Mouse (Mus musculus): Measurements from ENCODE around the gene Uri1. TPM values are rescaled to one million over a fixed set of nuclear protein-coding genes. Genes with fewer than 3 reads are reported as not detected.

The Uri1 gene
- polyA plus RNA-seq, 2 experiments from 2014 or later = 14.7 to 20.8 TPM

DNA sequence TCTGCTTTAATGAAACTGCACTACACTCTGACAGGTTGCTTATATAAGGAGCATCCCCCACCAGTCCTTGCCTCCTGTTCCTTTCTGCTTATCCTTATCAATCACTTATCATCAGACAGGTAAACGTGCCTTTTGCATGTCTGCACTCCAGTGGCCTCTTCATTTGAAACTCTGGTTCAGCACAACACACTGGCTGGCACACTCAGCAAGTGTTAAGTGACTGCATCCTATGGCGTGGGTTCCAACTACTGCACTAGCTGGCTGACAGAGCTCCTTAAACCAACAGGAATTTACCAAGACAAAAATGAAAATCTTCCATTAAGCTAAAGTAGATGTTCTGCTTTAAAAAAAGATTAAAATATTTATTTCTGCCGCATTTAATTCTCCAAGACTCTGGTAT lies 9.4 kb downstream of the Uri1 start:
- no peak for ATAC-seq

DNA sequence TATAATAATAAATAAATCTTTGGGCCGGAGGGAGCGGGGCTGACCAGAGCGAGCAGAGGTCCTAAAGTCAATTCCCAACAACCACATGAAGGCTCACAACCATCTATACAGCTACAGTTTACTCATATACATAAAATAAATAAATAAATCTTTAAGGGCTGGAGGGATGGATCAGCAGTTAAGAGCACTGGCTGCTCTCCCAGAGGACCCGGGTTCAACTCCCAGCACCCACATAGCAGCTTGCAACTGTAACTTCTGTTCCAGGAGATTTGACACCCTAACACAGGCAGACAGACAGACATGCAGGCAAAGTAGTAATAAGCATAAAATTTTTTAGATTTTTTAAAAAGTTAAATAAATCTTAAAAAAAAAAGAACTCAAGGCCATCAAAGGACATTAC lies 10.5 kb downstream of the Uri1 start:
- ATAC-seq = no peak

DNA sequence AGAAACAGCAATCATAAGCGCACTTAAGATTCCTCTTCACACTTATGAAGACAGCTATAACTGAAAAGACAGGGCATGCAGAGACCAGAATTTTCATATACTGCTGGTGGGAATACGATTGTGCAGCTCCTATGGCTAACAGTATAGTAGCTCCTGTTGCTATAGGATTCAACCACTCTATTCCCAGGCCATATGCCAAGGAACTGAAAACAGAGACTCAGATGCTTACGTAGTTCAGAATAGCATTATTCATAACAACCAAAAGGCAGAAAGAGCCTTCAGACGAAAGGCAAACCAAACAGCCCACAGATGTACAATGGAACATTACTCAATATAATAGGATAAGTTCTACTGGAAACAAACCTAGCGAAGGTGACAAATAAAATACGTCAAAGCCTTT lies 15.0 kb downstream of the Uri1 start:
- no peak for ATAC-seq

DNA sequence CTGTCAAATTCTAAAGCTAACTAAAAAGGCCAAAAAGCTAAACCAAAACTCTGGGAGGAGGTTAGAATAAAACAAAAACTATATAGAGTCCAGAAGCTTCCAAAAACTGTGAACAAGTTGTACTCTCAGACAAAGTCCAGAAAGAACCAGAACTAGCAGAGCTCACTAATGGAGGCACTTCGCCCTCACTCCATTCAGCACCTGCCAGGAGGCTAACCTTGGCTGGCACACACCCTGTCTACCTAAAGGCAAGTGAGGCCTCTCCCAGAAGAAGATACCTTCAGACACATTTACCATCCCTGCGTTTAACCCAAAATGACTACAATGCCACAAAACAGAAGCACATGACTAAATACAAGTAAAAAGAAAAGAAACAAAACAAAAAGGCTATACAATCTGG lies 20.9 kb downstream of the Uri1 start:
- ATAC-seq = no peak

DNA sequence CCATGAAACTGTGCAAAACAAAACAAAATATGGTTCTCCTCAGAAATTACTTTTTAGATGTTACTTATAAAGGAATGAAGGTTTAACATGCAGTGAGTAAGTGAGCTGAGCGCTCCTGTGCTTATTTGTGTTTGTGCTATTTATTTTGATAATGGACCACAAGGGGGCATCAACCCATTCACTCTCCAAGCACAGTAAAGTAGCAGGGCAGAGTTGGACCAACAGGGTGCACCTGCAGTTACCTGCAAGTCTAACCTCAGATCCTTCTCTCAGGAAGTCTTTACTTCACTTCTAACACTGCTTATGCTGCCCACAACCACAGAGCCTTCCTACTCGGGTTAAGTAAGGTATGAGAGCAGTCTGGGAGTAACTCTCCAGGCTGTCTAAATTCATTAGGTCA lies 23.7 kb downstream of the Uri1 start:
- peak; percentile 58 for ATAC-seq

DNA sequence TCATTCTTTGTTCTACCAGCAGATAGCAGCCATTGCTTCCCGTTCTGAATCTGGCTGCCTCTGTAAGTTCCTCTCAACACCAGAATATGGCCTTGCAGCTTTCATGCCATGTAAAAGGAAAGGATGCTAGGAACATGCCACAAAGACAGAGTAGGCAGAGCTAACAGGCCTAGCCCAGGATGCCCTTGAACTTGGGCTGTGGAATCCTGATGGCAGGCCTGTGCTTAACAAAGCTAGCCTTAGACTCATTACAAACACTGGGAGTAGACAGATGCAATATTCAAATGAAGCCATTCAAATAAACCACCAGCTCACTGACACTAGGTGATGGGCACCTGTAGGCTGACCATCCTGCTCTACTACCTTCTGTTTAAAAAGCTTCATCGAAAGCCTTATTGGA lies 30.5 kb downstream of the Uri1 start:
- no peak for ATAC-seq

DNA sequence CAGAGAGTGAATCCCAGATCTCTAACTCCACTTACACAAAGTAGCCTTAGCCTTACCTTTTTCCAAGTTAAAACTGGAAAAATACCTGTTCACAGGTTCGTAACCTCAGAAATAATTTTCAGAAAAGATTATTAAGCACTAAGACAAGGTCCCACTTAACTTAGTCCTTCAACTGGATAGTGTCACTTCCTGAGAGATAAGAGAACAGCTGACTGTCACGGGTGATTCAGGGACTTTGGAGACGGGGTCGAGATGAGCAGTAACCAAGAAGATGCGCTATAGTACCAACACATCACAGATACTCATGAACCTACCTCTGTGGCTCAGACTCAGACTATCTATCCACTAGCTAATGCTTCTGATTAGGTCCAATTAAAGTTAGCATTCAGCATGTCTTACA lies 38.5 kb downstream of the Uri1 start:
- ATAC-seq = no peak

DNA sequence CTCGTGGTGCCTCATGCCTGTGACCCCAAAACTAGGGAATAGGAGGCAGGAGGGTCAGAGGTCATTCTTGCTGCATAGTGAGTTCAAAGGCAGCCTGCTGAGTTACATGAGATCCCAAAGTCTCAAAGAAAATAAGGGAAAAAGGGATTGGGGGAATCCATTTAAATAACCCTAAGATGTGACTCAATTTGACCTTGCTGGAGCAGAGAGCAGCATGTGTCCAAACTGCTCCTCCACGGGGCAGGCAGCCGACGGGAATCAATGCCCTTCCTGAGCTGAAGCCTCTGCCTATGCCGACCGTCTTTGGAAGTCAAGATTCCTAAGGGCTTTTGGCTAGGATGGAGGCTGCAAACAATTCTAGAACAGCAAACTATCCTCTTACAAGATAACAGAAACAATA lies 39.9 kb downstream of the Uri1 start:
- ATAC-seq = no peak

DNA sequence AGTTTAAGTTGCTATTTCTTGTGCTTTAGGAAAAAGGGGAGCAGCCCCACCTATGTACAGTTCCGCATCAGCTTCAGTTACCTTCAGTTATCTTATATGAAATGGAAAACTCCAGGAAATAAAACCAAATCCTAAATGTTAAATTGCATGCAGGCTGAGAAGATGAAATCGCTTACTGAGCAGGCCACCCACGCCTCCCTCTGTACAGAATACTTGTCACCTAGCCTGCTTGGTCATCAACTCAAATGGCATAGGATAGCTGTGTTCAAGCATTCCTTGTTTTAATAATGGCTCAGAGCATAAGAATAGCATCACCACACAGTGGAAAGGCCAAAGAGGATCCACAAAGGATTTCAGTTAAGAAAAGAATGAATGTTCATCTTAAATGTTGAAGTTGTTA lies 43.6 kb downstream of the Uri1 start:
- ATAC-seq = no peak

DNA sequence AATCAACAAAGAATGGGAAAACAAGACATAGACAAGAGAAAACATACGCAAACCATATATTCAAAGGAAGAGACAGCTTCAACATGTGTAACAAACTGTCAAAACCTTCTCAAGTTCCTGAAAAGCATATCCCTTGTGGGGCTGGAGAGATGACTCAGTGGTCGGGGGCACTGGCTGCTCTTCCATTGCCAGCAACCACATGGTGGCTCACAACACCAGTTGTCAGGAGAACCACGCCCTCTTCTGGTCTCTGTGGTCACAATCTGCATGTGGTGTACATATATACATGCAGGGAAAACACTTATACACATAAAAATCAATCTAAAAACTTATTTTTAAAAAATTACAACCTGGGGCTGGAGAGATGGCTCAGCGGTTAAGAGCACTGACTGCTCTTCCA lies 44.9 kb downstream of the Uri1 start:
- ATAC-seq = peak; percentile 24

DNA sequence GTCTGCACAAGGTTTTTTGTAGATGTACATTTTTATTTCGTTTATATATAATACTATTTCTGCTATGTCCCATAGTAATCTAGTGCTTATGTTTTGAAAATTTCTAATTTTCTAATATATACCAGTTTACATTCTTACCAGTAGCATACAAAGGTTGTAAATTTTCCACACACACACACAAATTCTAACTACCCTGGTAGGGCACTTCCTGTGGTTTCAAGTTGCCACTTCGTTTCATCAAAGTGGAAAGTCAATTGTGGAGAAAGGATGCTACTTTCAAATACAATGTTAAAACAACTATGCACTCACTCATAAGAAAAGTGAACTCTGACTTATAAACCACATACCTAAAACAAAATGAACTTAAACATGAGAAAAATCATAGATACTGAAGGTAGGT lies 45.7 kb downstream of the Uri1 start:
- ATAC-seq = peak; percentile 61

DNA sequence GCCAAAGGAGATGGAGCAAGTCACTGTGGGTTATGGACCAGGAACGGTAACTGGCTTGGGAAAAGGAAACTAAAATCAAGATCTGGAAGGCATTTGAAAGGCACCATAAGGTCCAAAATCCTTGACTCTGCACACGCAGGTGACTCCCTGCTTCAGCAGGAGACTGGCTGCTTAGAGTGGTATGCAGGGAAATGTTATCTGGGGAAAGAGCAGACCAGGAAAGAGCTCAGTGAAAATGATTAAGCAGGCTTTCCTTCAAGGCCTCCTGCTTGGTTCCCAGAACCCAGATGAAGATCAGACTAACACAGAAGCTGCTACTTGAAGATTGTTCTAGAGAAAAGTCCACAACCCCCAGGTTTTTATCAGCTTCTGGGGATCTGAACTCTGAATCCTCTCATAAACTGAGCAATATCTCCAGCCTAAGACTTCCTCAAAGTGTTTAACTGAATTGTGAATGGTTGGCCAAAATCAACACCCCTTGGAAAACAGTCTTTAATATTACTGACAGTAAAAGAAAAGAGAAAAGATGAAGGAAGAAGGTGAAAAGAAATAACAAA lies 50.3 kb downstream of the Uri1 start:
- ATAC-seq = no peak

DNA sequence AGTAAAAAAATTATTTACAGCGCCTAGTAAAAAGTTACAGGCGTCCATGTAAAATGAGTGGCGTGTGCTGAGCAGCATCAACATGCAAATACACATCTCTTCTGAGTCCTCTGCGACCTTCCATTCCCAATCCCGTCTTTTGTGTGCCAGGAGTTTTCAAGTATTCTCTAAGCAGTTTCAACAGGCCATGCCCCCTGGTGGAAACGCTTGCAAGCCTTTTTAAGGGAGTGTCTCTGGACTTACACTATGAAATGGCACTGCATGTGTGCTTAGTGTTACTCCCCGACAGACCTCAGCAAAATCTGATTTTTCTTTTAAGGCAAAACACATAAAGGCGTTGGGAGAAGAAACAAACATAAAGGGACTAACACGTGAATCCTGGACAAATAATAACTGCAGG lies 50.8 kb downstream of the Uri1 start:
- no peak for ATAC-seq

DNA sequence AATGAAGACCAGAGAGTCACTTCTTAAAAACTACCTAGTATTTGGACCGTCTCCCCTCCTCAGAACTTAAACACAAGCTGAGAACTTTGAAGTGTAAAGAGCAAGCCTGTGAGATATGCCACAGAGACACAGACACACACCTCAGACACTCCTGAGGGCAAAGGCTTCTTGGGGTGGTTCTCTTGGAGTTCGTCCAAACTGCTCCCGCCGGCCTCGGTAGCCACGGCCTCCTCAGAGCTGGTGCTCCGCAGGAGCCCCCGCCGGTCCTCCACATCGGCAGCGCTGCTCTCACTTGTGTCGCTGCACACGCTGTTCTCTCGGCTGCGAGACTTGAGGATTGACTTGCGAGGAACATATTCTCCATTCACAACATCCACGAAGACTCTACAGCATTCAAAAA lies 61.0 kb downstream of the Uri1 start:
- no peak for ATAC-seq

DNA sequence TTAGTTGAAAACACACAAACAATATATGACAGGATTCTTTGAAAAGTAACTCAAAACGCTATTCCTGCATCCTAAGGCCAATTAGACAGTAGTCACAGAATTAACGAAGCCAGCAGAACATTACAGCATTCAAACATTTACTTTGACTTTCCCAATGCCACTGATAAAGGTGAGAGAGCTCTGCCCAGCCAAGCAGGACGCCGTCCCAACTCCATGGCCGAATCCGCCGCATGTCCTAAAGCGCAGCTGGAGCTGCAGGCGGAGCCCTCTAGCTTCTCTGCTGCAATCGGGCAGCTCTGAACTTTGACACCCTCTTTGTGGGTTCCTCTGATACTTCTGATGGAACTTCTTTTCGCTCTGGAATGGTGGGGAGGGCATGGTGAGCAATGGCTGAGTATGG lies 62.1 kb downstream of the Uri1 start:
- no peak for ATAC-seq

DNA sequence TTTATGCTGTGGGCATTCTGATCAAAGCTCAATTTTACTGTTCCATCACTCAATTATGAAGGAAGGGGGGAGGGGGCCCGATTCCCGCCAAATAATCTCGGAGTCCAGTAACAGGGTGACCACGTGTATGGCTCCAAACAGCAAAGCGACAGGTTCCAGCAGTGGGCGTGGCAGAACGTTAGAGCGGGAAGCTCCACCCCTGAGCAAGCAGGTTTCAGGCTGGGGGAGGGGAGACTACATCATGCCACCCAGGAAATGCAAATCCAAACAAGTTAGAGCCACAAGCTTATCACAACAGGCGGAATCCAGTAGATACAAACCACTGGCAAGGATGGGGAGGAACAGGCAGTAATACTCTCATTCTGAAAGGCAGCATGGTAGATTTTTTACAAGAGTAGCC lies 71.5 kb downstream of the Uri1 start:
- ATAC-seq = no peak

DNA sequence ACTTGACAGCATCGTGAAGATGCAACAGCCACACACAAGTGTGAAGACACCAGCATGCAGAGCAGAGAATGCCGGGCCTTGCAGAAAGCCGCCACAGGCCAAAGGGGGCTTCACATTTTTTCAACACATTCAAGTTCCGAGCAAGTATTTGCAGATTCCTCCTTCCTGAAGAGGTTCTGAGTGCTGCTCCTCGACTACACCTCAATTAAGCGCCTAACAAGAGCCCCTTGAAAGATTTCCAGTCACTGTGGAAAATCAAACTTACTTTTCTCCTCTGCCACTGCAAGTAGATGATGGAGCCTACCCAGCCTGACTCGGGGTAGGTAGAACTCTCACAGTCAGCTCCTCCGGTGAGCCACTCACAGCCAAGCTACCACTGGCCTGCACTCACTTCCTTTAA lies 86.9 kb downstream of the Uri1 start:
- no peak for ATAC-seq

DNA sequence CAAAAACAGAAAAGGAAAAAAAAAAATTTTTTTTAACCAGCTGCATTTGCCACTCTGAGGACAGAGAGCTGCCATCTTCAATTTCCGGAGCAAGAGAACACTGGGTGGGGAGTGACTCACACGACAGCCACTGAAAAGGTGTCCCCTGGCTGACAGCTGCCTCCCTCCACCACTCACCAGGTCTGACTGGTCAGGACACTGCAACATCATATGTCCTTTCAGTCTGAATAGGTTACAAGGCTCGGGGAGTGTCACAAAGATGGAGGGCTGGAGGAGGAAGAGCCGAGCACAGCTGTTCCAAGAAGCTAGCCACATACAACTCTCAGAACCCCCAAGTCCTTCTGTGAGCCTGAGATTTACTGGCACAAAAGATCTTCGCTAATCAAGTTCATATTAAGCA lies 87.6 kb downstream of the Uri1 start:
- ATAC-seq = no peak

DNA sequence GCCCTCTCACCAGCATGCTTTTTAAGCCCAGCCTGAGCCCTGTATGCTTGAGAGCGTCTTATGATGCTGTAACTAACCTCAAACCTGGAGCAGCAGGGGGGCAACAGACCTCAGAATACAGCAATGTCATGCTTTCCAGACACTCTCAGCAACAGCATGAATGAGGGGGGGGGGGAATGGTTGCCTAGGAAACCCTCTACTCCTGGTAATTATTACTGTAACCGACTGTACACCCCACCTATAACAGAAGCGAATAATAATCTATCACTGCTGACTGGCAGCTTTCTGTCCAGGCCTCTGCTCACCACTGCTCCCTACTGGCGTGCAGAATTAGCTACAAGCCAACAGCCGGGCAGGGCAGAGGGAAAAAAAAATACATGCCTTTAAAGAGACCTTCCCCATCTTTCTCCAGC lies 88.6 kb downstream of the Uri1 start:
- no peak for ATAC-seq

DNA sequence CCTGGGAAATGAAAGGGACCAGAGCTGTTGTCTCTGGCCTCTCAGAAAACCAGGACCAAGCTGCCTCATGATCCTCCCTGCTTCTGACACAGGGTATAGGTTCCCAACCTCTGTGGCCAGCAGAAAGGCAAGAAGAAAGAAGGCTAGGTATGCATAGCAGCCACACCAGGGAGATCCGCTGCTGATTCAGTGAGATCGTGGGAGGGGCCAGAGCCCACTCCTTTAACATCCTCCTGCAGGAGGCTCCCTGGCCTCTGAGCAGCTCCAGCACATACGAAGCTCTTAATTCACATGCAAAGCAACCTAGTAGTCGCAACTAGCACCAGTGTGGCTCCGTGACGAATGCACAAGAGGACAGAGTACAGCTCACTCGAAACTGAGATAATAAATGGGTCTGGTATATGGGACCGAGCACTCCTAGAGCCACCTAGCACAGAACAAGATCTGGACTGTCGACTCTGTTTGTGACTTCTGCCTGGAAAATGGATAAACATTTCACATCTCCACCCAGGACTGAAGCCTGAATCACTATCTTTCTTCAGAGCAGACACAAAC lies 89.5 kb downstream of the Uri1 start:
- no peak for ATAC-seq

DNA sequence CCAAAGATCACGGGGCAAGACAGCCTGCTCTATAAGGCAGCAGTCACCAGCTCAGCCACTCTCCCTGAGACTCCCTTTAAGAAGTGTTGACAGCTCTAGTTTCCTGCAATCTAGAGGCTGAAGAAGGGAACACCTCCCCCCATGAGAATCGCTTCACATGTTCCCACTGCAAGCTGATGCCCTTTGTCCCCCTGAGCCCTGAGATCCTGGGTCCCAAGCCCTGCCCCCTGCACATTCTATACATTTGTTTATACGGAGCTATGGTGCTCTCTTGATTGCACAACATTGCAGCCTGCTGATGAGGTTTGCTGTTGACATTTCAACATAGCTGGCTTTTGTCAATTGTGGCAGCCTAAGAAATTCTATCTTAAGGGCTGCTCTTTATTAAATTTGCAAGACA lies 91.7 kb downstream of the Uri1 start:
- ATAC-seq = no peak

DNA sequence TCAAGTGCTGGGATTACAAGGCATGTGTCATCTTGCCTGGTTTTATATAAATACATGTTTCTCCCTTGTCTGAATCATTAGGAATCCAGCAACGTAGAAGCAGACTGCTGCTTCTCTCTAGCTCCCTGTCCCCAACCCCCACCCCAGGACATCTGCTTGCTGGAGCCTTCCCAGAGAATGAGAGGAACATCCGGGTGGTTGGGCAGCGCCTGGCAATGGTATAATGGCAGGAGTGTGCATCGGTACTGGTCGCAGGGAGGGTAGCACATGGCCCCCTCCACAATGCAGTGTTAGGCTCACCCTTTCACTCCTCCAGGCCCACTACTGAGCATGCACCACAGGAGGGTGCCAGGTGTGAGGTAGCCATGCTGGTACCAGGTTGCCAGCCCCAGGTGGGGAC lies 93.6 kb downstream of the Uri1 start:
- ATAC-seq = no peak

DNA sequence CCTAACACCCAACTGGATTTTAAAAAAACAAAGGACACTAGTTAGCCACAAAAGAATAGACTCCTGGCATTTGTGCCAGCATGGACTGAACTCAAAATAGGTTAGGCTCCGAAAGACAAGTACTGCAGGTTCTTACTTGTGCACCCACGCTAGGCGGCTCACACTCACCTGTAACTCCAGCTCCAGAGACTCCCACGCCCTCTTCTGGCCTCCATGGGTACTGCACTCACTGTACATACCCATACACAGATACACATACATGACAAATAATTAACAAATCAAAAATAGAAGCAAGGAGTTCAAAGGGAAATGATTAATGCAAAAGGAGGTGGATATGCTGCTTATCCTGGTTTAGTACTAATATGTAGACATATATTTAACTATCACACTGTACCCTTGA lies 100.4 kb downstream of the Uri1 start:
- ATAC-seq = no peak

DNA sequence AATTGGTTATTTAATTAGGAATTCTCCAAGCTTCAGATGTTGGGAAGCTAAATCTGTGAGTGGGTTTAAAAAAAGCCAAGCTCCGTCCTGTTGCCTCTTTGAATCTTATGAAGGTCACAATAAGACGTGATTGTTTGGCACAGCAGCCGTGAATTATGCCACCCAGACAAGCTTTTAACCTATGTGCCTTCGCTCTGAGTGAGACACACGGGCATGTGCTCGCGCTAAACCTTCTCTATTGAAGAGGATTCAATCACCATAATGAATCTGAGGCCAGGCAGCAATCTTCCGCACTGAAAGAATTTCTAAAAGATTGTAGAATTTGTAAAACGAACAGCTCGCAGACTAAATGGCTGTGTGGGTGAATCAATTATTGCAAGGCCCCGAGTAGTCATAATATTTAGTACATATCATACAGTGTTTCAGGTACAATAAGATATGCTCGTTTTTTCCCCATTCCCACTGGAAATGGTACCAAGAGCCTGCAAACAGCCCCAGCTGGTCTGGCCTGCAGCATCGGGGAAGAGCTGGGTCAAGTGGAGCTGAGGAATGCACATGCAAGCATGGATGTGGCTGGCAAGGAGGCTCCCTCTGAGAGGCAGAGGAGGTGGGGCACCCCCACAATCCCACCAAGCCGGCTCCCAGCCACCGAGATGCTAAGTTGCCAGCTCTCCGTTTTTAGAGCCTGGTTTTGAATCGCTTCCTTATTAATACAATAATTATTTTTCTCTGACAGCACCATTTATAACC lies 101.5 kb downstream of the Uri1 start:
- ATAC-seq = no peak

DNA sequence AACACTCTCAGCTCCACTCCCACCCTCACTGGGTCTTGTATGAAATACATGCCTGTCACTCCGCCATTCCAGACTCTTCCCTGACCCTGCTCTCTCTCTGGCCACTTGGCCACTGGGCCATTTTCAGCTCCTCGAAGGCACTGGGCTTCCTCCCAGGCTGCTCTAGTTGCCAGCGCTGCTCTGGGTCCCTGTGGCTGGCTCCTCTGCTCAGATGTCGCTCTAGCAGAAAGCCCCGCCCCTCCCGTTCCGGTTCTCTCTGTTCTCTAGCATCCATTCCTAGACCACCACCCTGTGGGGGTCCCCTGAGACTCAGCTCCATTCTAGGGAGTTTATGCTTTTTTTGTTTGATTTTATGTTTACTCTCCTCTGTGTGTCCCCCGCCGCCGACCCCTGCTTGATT lies 104.4 kb downstream of the Uri1 start:
- no peak for ATAC-seq

Measured in CD4-positive, CD25-positive, alpha-beta regulatory T cell, adult 4 months (primary cell).